Mouse (Mus musculus) stomach, postnatal 0 days (tissue): ENCODE results near the gene Trem1. TPM values are rescaled to one million over a fixed set of nuclear protein-coding genes. Genes with fewer than 3 reads are reported as not detected.

Source experiments
- ATAC-seq: fragments of 200-750 bp; cut with Nextera tagmentation; 2 replicates; pipeline ENCODE4 v1.8.0; 2017; ENCODE audit not compliant: low FRiP score, low TSS enrichment
- DNase-seq: peaks from one replicate; pipeline ENCODE4 v3.0.0-alpha.2; 2016; ENCODE audit warnings: low spot score
- H3K27ac ChIP-seq: fragments of 300-500 bp; sonication (generic); replicated peaks from 2 replicates; pipeline ENCODE4 v1.5.1; 2014; ENCODE audit warnings: mild to moderate bottlenecking, control low read depth
- H3K27me3 ChIP-seq: fragments of 300-500 bp; sonication (generic); 2 replicates; pipeline ENCODE4 v1.6.1; 2014; ENCODE audit warnings: low read length; ENCODE audit not compliant: control insufficient read depth, insufficient read depth
- H3K36me3 ChIP-seq: fragments of 300-500 bp; sonication (generic); 2 replicates; pipeline ENCODE4 v1.6.1; 2014; ENCODE audit warnings: low read length, mixed read lengths; ENCODE audit not compliant: control insufficient read depth, insufficient read depth
- H3K4me1 ChIP-seq: fragments of 300-500 bp; sonication (generic); replicated peaks from 2 replicates; pipeline ENCODE4 v1.6.1; 2014; ENCODE audit warnings: antibody characterized with exemption; ENCODE audit not compliant: control insufficient read depth, insufficient read depth
- H3K4me2 ChIP-seq: fragments of 300-500 bp; sonication (generic); replicated peaks from 2 replicates; pipeline ENCODE4 v1.6.1; 2014; ENCODE audit warnings: low read depth, mild to moderate bottlenecking, control low read depth, moderate library complexity
- H3K4me3 ChIP-seq: fragments of 300-500 bp; sonication (generic); 2 replicates; pipeline ENCODE4 v1.5.1; 2014; ENCODE audit warnings: low read depth, low read length, control low read depth
- H3K9ac ChIP-seq: fragments of 300-500 bp; sonication (generic); 2 replicates; pipeline ENCODE4 v1.6.1; 2014; ENCODE audit warnings: mild to moderate bottlenecking, low read length, control low read depth, mixed read lengths
- H3K9me3 ChIP-seq: fragments of 300-500 bp; sonication (generic); 2 replicates; pipeline ENCODE4 v1.6.1; 2016; ENCODE audit warnings: low read length; ENCODE audit not compliant: control insufficient read depth
- CTCF ChIP-seq: IDR thresholded peaks from 2 replicates; pipeline ENCODE4 v1.5.1; 2016; ENCODE audit warnings: antibody characterized with exemption, low read depth, mild to moderate bottlenecking, moderate library complexity
- EP300 ChIP-seq: optimal IDR thresholded peaks from 2 replicates; pipeline ENCODE3; 2016; ENCODE audit warnings: antibody characterized with exemption
- whole genome bisulfite sequencing: fragments of 180-500 bp; shearing (Covaris S2); extraction: QIAGEN DNeasy Blood & Tissue Kit; methylation state at CpG from one replicate; pipeline ENCODE4 v1.1.7; 2014; 5-methylcytosine and 5-hydroxymethylcytosine counted together
- polyA plus RNA-seq: library from polyadenylated mRNA; unstranded; fragments of >200 nt; fragmentation: Nextera tagmentation; extraction: Ambion mirVana; gene quantifications from 2 replicates; pipeline ENCODE4 v1.2.1, GENCODE M21; 2015

The Trem1 gene
- polyA plus RNA-seq, 1 experiment from 2014 or later = not detected

GRCm38 (mm10) chr17:48215429-48215828 is 17.1 kb upstream of the Trem1 start:
- no peak for TF ChIP-seq CTCF
- Histone ChIP-seq H3K9ac (no peak overlapping the region), H3K4me1 (no peaks in the 10 kb centered on the region), H3K27me3 (no peaks in the 10 kb centered on the region), H3K9me3 (no peaks in the 10 kb centered on the region), H3K4me3 (no peak overlapping the region), H3K27ac (no peak overlapping the region), H3K4me2 (no peak overlapping the region), H3K36me3 (no peaks in the 10 kb centered on the region)
- no peak for DNase-seq
- 81% methylated on average over 1 of the region's 1 CpGs for WGBS
- no peak for ATAC-seq

DNA sequence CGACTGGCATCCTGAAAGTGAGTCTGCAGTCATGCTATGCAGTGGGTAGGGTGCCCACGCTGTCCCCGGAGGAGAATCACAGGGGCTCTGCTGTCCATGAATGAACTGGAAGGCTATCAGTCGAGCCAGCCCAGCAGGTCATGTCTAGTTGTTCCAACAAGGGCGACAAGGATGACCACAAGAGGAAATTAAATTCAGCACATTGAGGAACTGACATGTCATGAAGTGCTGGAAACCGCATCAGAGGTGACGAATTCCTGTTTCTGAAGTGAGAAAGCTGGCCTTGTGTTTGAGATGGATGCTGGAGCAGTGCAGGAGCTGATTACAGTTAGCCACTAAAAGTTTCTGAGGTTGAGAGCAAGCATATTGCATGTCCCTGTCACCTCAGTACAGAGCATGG is 1.9 kb upstream of the Trem1 start:
- Histone ChIP-seq H3K9ac (no peak overlapping the region), H3K27me3 (no peaks in the 10 kb centered on the region), H3K36me3 (no peaks in the 10 kb centered on the region), H3K27ac (no peak overlapping the region), H3K9me3 (no peaks in the 10 kb centered on the region), H3K4me3 (no peak overlapping the region), H3K4me1 (no peaks in the 10 kb centered on the region), H3K4me2 (no peak overlapping the region)
- WGBS = 78% methylated on average over 7 of the region's 7 CpGs
- ATAC-seq (no peak), DNase-seq (no peak)
- TF ChIP-seq CTCF (no peak), EP300 (no peak)

- DNase-seq (no peak), ATAC-seq (no peak)
- Histone ChIP-seq H3K4me3 (no peak overlapping the region), H3K4me2 (no peak overlapping the region), H3K4me1 (no peaks in the 10 kb centered on the region), H3K9ac (no peak overlapping the region), H3K27me3 (no peaks in the 10 kb centered on the region), H3K36me3 (no peaks in the 10 kb centered on the region), H3K27ac (no peak overlapping the region), H3K9me3 (no peaks in the 10 kb centered on the region)
- TF ChIP-seq EP300 = no peak
- no peak for TF ChIP-seq CTCF
- WGBS = 86% methylated on average over 4 of the region's 4 CpGs
These were observed 1.2 kb downstream of the Trem1 start for GRCm38 (mm10) chr17:48233789-48234188.

DNA sequence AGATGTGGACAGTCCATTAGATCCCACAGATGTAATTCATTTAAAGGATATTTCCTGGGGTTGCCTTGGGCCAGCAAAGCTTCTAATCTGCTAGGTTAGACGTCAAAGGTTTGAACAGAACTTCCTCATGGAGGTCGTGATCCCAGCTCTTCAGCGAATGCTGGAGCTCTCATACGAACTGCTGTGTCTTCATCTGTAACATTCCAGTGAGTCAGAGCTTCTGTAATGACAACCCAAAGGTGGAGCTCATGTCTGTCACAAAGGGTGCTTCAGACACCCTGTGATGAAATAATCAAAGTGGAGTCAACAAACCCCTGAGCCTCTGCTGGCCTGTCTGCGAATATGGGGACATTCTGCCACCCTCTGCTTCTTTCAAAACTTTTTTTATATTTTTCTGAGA is 2.0 kb downstream of the Trem1 start:
- Histone ChIP-seq H3K4me3 (no peak overlapping the region), H3K4me1 (no peaks in the 10 kb centered on the region), H3K36me3 (no peaks in the 10 kb centered on the region), H3K27me3 (no peaks in the 10 kb centered on the region), H3K27ac (no peak overlapping the region), H3K9me3 (no peaks in the 10 kb centered on the region), H3K9ac (no peak overlapping the region), H3K4me2 (no peak overlapping the region)
- TF ChIP-seq CTCF (no peak), EP300 (no peak)
- DNase-seq (no peak), ATAC-seq (no peak)
- 66% methylated on average over 5 of the region's 5 CpGs for WGBS

- no peak overlapping the region for H3K4me2 ChIP-seq
- H3K27me3 ChIP-seq = no peaks in the 10 kb centered on the region
- H3K9me3 ChIP-seq = no peaks in the 10 kb centered on the region
- H3K9ac ChIP-seq = no peak overlapping the region
- no peak for ATAC-seq
- H3K36me3 ChIP-seq = no peaks in the 10 kb centered on the region
- H3K27ac ChIP-seq = no peak overlapping the region
- no peak overlapping the region for H3K4me3 ChIP-seq
- WGBS = 48% methylated on average over 4 of the region's 4 CpGs
- H3K4me1 ChIP-seq = no peaks in the 10 kb centered on the region
- no peak for DNase-seq
- TF ChIP-seq CTCF (no peak), EP300 (no peak)
These were observed 3.3 kb downstream of the Trem1 start for GRCm38 (mm10) chr17:48235773-48236370.

- Histone ChIP-seq H3K27ac (no peak overlapping the region), H3K9me3 (no peaks in the 10 kb centered on the region), H3K27me3 (no peaks in the 10 kb centered on the region), H3K9ac (no peak overlapping the region), H3K4me2 (no peak overlapping the region), H3K4me1 (no peaks in the 10 kb centered on the region), H3K36me3 (no peaks in the 10 kb centered on the region), H3K4me3 (no peak overlapping the region)
- no peak for ATAC-seq
- DNase-seq = no peak
- whole genome bisulfite sequencing = 95% methylated on average over 8 of the region's 8 CpGs
- TF ChIP-seq EP300 = no peak
- no peak for TF ChIP-seq CTCF
These were observed 5.1 kb downstream of the Trem1 start for GRCm38 (mm10) chr17:48237621-48238020.
